Comparison of ENCODE assay signal across 12 mouse cellular contexts in the genomic region with DNA sequence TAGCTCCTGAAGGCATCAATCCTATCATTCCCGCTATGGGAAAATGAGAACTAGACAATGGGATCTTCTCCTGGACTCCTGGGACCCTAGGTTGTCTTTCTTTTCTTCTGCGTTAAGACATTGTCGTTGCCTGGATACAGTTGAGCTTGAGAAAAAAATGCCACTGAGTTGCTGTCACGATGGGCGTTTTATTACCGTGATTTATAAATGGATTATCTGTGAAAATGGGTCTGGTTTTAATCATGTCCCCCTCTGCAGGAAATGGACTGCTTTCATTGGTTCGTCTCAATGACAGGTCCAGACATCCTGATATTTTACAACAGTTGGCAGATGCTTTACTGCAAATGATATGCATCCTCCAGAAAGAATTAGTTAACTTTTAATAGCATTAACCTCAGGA.
DNase-seq lines count a peak whose midpoint lies in the region; ATAC-seq and TF ChIP-seq lines count a peak whose summit lies in the region.
"Had no signal": no experiment of that assay in that cellular context is flagged by ENCODE, and none has a peak within 500 bp of the region (broad histone marks: within the 10 kb centered on the region; RNA-seq: fewer than 3 reads in every experiment).

No protein-coding gene starts in this region.

- peak; percentile 1 for DNase-seq in kidney, postnatal 0 days (ENCODE audit: low spot score)
- no peak for DNase-seq in kidney, postnatal 4 days
- DNase-seq in embryonic facial prominence, embryonic 14.5 days (ENCODE audit: low spot score): peak; percentile 17
- no peak for DNase-seq in midbrain, embryonic 11.5 days (ENCODE audit: low spot score, missing footprints)
- peak; percentile 39 for DNase-seq in retina, embryonic 14.5 days (ENCODE audit: low spot score)
- no peak for DNase-seq in adrenal gland, postnatal 4 days (ENCODE audit: low spot score in 2 of 2)
- DNase-seq in left cerebral cortex, postnatal 4 days: no peak
- DNase-seq in adipocyte (ENCODE audit: low spot score): no peak
- DNase-seq: cerebellum, adult 11-12 months; liver had no signal

- no peaks in the 10 kb centered on the region for H3K27me3 ChIP-seq in kidney, postnatal 0 days (ENCODE audit: insufficient read depth, low read length)
- H3K27me3 ChIP-seq in embryonic facial prominence, embryonic 14.5 days (replicated peaks; ENCODE audit: control insufficient read depth, insufficient read depth, low read length): no peaks in the 10 kb centered on the region
- no peaks in the 10 kb centered on the region for H3K27me3 ChIP-seq in midbrain, embryonic 11.5 days (ENCODE audit: control insufficient read depth, insufficient read depth, low read length)
- H3K27me3 ChIP-seq: heart, embryonic 13.5 days; lung, embryonic 15.5 days had no signal

- H3K9me3 ChIP-seq in kidney, postnatal 0 days (replicated peaks; ENCODE audit: low read length): no peaks in the 10 kb centered on the region
- no peaks in the 10 kb centered on the region for H3K9me3 ChIP-seq in embryonic facial prominence, embryonic 14.5 days (ENCODE audit: control insufficient read depth, low read length)
- H3K9me3 ChIP-seq in midbrain, embryonic 11.5 days (ENCODE audit: control insufficient read depth, low read length): no peaks in the 10 kb centered on the region
- H3K9me3 ChIP-seq: heart, embryonic 13.5 days; lung, embryonic 15.5 days had no signal

- no peak overlapping the region for H3K27ac ChIP-seq in kidney, postnatal 0 days
- H3K27ac ChIP-seq in embryonic facial prominence, embryonic 14.5 days (replicated peaks; ENCODE audit: low read depth, low read length): no peak overlapping the region
- H3K27ac ChIP-seq in midbrain, embryonic 11.5 days (ENCODE audit: low read depth, low read length): no peak overlapping the region
- H3K27ac ChIP-seq: heart, embryonic 13.5 days; lung, embryonic 15.5 days had no signal

- no peaks in the 10 kb centered on the region for H3K4me1 ChIP-seq in kidney, postnatal 0 days (replicated peaks; ENCODE audit: insufficient read depth, low read length)
- H3K4me1 ChIP-seq in embryonic facial prominence, embryonic 14.5 days (ENCODE audit: control insufficient read depth, insufficient read depth, low read length): no peaks in the 10 kb centered on the region
- 0 out of 2 replicates have a peak, but pooled peaks cover 4% of the 10 kb centered on the region for H3K4me1 ChIP-seq in midbrain, embryonic 11.5 days (ENCODE audit: control insufficient read depth, insufficient read depth, low read length)
- H3K4me1 ChIP-seq: heart, embryonic 13.5 days; lung, embryonic 15.5 days had no signal

- no peaks in the 10 kb centered on the region for H3K36me3 ChIP-seq in kidney, postnatal 0 days (ENCODE audit: insufficient read depth, low read length)
- no peaks in the 10 kb centered on the region for H3K36me3 ChIP-seq in embryonic facial prominence, embryonic 14.5 days (ENCODE audit: control insufficient read depth, insufficient read depth, low read length)
- no peaks in the 10 kb centered on the region for H3K36me3 ChIP-seq in midbrain, embryonic 11.5 days (ENCODE audit: control insufficient read depth, insufficient read depth, low read length)
- H3K36me3 ChIP-seq: heart, embryonic 13.5 days; lung, embryonic 15.5 days had no signal

- H3K9ac ChIP-seq in kidney, postnatal 0 days (ENCODE audit: low read depth, low read length): no peak overlapping the region
- no peak overlapping the region for H3K9ac ChIP-seq in embryonic facial prominence, embryonic 14.5 days (ENCODE audit: low read depth, low read length)
- no peak overlapping the region for H3K9ac ChIP-seq in midbrain, embryonic 11.5 days (ENCODE audit: low read length)
- H3K9ac ChIP-seq: heart, embryonic 13.5 days; lung, embryonic 15.5 days had no signal

- H3K4me2 ChIP-seq in kidney, postnatal 0 days (ENCODE audit: low read length): no peak overlapping the region
- H3K4me2 ChIP-seq in embryonic facial prominence, embryonic 14.5 days (ENCODE audit: low read depth, low read length): no peak overlapping the region
- H3K4me2 ChIP-seq in midbrain, embryonic 11.5 days: no peak overlapping the region
- H3K4me2 ChIP-seq: heart, embryonic 13.5 days; lung, embryonic 15.5 days had no signal

- TF ChIP-seq CTCF in kidney, postnatal 0 days (IDR thresholded peaks at IDR 0.05; ENCODE audit: low read depth): no peak

- no peak overlapping the region for H3K4me3 ChIP-seq in kidney, postnatal 0 days (replicated peaks; ENCODE audit: low read depth, low read length)
- no peak overlapping the region for H3K4me3 ChIP-seq in embryonic facial prominence, embryonic 14.5 days (ENCODE audit: low read depth, low read length)
- no peak overlapping the region for H3K4me3 ChIP-seq in midbrain, embryonic 11.5 days (ENCODE audit: low read depth, low read length)
- H3K4me3 ChIP-seq: heart, embryonic 13.5 days; lung, embryonic 15.5 days had no signal

- intact Hi-C loops in left cerebral cortex, postnatal 4 days (cut with DNase I): no loop called here

- WGBS in kidney, postnatal 0 days: 45% methylated on average over 7 of the region's 7 CpGs
- WGBS in embryonic facial prominence, embryonic 14.5 days: 44% methylated on average over 7 of the region's 7 CpGs
- WGBS in midbrain, embryonic 11.5 days: 34% methylated on average over 7 of the region's 7 CpGs

- ATAC-seq in kidney, postnatal 0 days (replicated peaks; ENCODE audit: low FRiP score, low read depth): no peak
- no peak for ATAC-seq in embryonic facial prominence, embryonic 14.5 days (ENCODE audit: low read depth)
- ATAC-seq in midbrain, embryonic 11.5 days (ENCODE audit: low FRiP score): peak; percentile 88

Comparison
In these comparisons a context has a peak if more than half of its experiments do, and no peak if none do; other contexts are left out.
1. DNase-seq: peak in kidney, postnatal 0 days (single experiment), embryonic facial prominence, embryonic 14.5 days (single experiment) and retina, embryonic 14.5 days (single experiment); none in kidney, postnatal 4 days (0 of 2), midbrain, embryonic 11.5 days (single experiment), adrenal gland, postnatal 4 days (0 of 2), left cerebral cortex, postnatal 4 days (single experiment) and adipocyte (single experiment).